Mouse (Mus musculus): ENCODE measurements at regions not wholly inside any gene's neighbourhood (a gene's known extent, or its start where the extent isn't known, plus 50 kb on each side); places are given as distances from the start of the nearest gene placed in this dataset.

DNA sequence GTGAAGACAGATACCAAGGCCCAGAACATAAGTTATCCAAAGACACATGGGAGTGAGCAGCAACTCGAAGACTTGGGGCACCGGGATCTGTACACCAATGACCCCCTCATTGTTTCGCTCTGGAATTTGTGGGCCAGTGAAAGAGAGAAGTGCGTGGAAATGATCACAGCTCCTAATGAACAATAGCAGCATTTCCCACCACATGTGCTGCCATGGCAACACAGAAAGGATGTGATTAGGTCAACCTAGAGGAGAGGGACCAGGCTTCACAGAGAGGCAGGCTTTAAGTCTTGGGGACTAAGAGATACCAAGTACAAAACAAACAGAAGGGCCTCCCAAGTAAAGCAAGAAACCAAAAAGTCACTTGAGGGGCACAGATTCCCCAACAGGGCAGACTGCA, 339.3 kb upstream of the Kazn start:
- H3K27ac ChIP-seq (ENCODE audit: insufficient read depth, low read length), result no peak overlapping the region
- no peak overlapping the region for H3K4me3 ChIP-seq (ENCODE audit: low read depth, low read length)
- TF ChIP-seq EP300 (IDR thresholded peaks at IDR 0.05; ENCODE audit: insufficient read depth, low read depth, low read length), result no peak
- no peak for TF ChIP-seq CTCF (IDR thresholded peaks at IDR 0.05; ENCODE audit: low read depth, low read length)
- TF ChIP-seq POLR2A (IDR thresholded peaks at IDR 0.05; ENCODE audit: insufficient read depth, low read length), result no peak
- no peaks in the 10 kb centered on the region for H3K27me3 ChIP-seq (ENCODE audit: control insufficient read depth, insufficient read depth, low read length, poor library complexity, severe bottlenecking)
- no peak overlapping the region for H3K9ac ChIP-seq (ENCODE audit: low read depth, poor library complexity, severe bottlenecking)
- H3K36me3 ChIP-seq (ENCODE audit: control insufficient read depth, insufficient read depth, low read length, poor library complexity, severe bottlenecking), result no peaks in the 10 kb centered on the region
- H3K4me1 ChIP-seq (ENCODE audit: control insufficient read depth, insufficient read depth, low read length), result no peaks in the 10 kb centered on the region
- H3K9me3 ChIP-seq (replicated peaks; ENCODE audit: control insufficient read depth, insufficient read depth, low read length, poor library complexity, severe bottlenecking), result no peaks in the 10 kb centered on the region

DNA sequence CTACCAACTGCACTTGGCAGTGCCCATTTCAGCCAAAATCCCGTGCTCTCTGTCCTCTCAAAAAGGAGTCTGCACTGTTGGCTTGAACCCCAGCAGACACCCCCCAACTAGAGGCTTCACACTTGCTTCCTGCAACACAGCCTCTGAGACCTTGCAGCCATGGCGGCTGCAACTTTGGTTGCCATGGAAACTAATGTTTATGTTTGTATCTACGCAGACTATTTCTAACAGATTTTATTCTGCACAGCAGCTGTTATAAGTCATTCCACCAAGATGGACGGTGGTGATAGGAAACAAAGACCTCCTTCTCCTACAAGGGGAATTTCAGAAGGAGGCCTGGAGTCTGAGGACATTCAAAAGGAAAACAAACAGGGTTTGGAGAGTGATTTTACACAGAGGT, 338.3 kb upstream of the Kazn start:
- Histone ChIP-seq H3K4me1 (ENCODE audit: control insufficient read depth, insufficient read depth, low read length) (no peaks in the 10 kb centered on the region), H3K36me3 (ENCODE audit: control insufficient read depth, insufficient read depth, low read length, poor library complexity, severe bottlenecking) (no peaks in the 10 kb centered on the region), H3K4me3 (ENCODE audit: low read depth, low read length) (no peak overlapping the region), H3K9ac (ENCODE audit: low read depth, poor library complexity, severe bottlenecking) (no peak overlapping the region), H3K27me3 (ENCODE audit: control insufficient read depth, insufficient read depth, low read length, poor library complexity, severe bottlenecking) (no peaks in the 10 kb centered on the region), H3K9me3 (replicated peaks; ENCODE audit: control insufficient read depth, insufficient read depth, low read length, poor library complexity, severe bottlenecking) (no peaks in the 10 kb centered on the region), H3K27ac (ENCODE audit: insufficient read depth, low read length) (no peak overlapping the region)
- no peak for TF ChIP-seq POLR2A (IDR thresholded peaks at IDR 0.05; ENCODE audit: insufficient read depth, low read length)
- TF ChIP-seq CTCF (IDR thresholded peaks at IDR 0.05; ENCODE audit: low read depth, low read length), result no peak
- TF ChIP-seq EP300 (IDR thresholded peaks at IDR 0.05; ENCODE audit: insufficient read depth, low read depth, low read length), result no peak

DNA sequence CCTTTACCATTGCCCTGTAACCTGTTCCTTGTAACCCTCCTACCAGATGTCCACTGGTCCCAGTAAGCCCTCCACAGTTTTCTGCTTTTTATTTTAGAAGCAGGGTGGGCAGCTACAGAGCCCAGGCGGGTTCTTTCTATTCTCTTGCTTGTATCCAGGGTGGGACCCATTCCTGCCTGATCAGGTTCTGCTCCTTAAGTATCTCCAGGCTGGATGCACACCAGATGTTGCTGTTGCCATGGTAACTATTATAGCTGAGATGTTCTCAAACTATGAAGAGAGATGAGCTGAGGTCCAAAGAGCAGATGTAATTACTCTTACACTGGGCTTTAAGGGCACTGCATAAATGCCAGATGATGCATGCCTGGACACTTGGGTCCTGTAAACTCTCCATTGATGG, 335.3 kb upstream of the Kazn start:
- no peaks in the 10 kb centered on the region for H3K36me3 ChIP-seq (ENCODE audit: control insufficient read depth, insufficient read depth, low read length, poor library complexity, severe bottlenecking)

DNA sequence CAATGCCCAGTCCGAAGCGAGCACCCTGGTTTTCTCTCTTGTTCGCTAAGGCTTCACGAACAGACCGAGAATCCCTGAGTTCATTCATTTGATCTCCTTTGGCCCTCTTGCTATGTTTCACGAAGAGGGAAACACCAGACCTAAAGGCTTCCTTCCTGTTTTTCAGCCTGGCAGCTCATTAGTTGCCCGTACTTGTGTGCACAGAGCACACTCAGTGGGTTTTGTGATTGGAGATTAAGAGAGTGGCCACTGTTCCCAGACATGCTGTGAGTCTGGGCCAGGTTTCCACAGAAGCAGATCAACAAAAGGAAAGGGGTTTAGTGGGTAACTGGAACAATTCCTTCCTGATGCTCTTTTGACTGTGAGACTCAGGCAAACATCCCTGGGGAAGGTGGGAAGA, 331.5 kb upstream of the Kazn start:
- Histone ChIP-seq H3K4me1 (ENCODE audit: control insufficient read depth, insufficient read depth, low read length) (no peaks in the 10 kb centered on the region), H3K9ac (ENCODE audit: low read depth, poor library complexity, severe bottlenecking) (no peak overlapping the region), H3K4me3 (ENCODE audit: low read depth, low read length) (no peak overlapping the region), H3K36me3 (ENCODE audit: control insufficient read depth, insufficient read depth, low read length, poor library complexity, severe bottlenecking) (no peaks in the 10 kb centered on the region), H3K27me3 (ENCODE audit: control insufficient read depth, insufficient read depth, low read length, poor library complexity, severe bottlenecking) (no peaks in the 10 kb centered on the region), H3K9me3 (replicated peaks; ENCODE audit: control insufficient read depth, insufficient read depth, low read length, poor library complexity, severe bottlenecking) (no peaks in the 10 kb centered on the region), H3K27ac (ENCODE audit: insufficient read depth, low read length) (no peak overlapping the region)
- no peak for TF ChIP-seq EP300 (IDR thresholded peaks at IDR 0.05; ENCODE audit: insufficient read depth, low read depth, low read length)
- no peak for TF ChIP-seq POLR2A (IDR thresholded peaks at IDR 0.05; ENCODE audit: insufficient read depth, low read length)
- no peak for TF ChIP-seq CTCF (IDR thresholded peaks at IDR 0.05; ENCODE audit: low read depth, low read length)

More for the DNA sequence above, 335.3 kb upstream of the Kazn start:
- H3K9ac ChIP-seq (ENCODE audit: low read depth, poor library complexity, severe bottlenecking), result no peak overlapping the region
- no peaks in the 10 kb centered on the region for H3K4me1 ChIP-seq (ENCODE audit: control insufficient read depth, insufficient read depth, low read length)
- H3K9me3 ChIP-seq (replicated peaks; ENCODE audit: control insufficient read depth, insufficient read depth, low read length, poor library complexity, severe bottlenecking), result no peaks in the 10 kb centered on the region
- no peak overlapping the region for H3K4me3 ChIP-seq (ENCODE audit: low read depth, low read length)
- TF ChIP-seq POLR2A (IDR thresholded peaks at IDR 0.05; ENCODE audit: insufficient read depth, low read length) (no peak), EP300 (IDR thresholded peaks at IDR 0.05; ENCODE audit: insufficient read depth, low read depth, low read length) (no peak), CTCF (IDR thresholded peaks at IDR 0.05; ENCODE audit: low read depth, low read length) (no peak)
- H3K27me3 ChIP-seq (ENCODE audit: control insufficient read depth, insufficient read depth, low read length, poor library complexity, severe bottlenecking), result no peaks in the 10 kb centered on the region
- H3K27ac ChIP-seq (ENCODE audit: insufficient read depth, low read length), result no peak overlapping the region

DNA sequence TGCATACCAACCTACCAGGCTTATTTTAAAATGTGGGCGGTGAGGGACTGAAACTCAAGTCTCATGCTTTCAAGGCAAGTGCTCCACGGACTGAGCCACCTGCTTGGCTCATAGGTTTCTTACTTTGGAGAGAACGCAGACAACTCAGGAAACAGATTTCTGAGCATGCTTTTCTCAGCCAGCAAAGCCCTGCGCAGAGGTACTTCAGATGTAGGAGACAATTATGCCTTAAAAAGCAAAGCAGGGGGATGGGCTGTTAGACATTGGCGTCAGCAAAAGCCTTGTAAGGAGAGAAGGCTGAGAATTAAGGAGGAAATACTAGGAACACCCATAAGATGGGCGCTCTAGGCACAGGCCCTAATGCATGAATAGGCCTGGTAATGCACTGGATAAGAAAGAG, 329.4 kb upstream of the Kazn start:
- no peaks in the 10 kb centered on the region for H3K27me3 ChIP-seq (ENCODE audit: control insufficient read depth, insufficient read depth, low read length, poor library complexity, severe bottlenecking)
- H3K9ac ChIP-seq (ENCODE audit: low read depth, poor library complexity, severe bottlenecking), result no peak overlapping the region
- H3K4me3 ChIP-seq (ENCODE audit: low read depth, low read length), result no peak overlapping the region
- TF ChIP-seq CTCF (IDR thresholded peaks at IDR 0.05; ENCODE audit: low read depth, low read length) (no peak), POLR2A (IDR thresholded peaks at IDR 0.05; ENCODE audit: insufficient read depth, low read length) (no peak), EP300 (IDR thresholded peaks at IDR 0.05; ENCODE audit: insufficient read depth, low read depth, low read length) (no peak)
- H3K36me3 ChIP-seq (ENCODE audit: control insufficient read depth, insufficient read depth, low read length, poor library complexity, severe bottlenecking), result no peaks in the 10 kb centered on the region
- H3K4me1 ChIP-seq (ENCODE audit: control insufficient read depth, insufficient read depth, low read length), result no peaks in the 10 kb centered on the region
- H3K9me3 ChIP-seq (replicated peaks; ENCODE audit: control insufficient read depth, insufficient read depth, low read length, poor library complexity, severe bottlenecking), result no peaks in the 10 kb centered on the region
- no peak overlapping the region for H3K27ac ChIP-seq (ENCODE audit: insufficient read depth, low read length)

DNA sequence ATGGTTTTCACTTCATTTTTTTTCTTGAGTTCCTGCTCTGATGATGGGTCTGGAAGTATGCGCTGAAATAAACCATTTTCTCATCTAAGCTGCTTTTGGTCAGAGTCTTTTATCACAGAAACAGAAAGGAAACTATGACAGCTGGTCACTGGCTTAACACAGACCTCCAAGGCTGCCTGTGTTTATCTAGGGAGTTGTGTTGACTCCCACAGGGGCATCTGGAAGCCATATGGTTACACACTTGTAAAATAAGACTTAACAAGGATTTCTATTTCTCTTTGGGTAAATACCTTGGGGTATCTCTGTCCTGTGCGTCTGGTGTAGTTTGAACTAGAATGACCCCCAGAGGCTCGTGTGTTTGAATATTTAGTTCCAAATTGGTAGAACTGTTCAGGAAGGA, 315.5 kb upstream of the Kazn start:
- no peak overlapping the region for H3K9ac ChIP-seq (ENCODE audit: low read depth, poor library complexity, severe bottlenecking)
- TF ChIP-seq EP300 (IDR thresholded peaks at IDR 0.05; ENCODE audit: insufficient read depth, low read depth, low read length) (no peak), CTCF (IDR thresholded peaks at IDR 0.05; ENCODE audit: low read depth, low read length) (no peak), POLR2A (IDR thresholded peaks at IDR 0.05; ENCODE audit: insufficient read depth, low read length) (no peak)
- no peak overlapping the region for H3K27ac ChIP-seq (ENCODE audit: insufficient read depth, low read length)
- H3K27me3 ChIP-seq (ENCODE audit: control insufficient read depth, insufficient read depth, low read length, poor library complexity, severe bottlenecking), result no peaks in the 10 kb centered on the region
- H3K4me1 ChIP-seq (ENCODE audit: control insufficient read depth, insufficient read depth, low read length), result no peaks in the 10 kb centered on the region
- H3K9me3 ChIP-seq (replicated peaks; ENCODE audit: control insufficient read depth, insufficient read depth, low read length, poor library complexity, severe bottlenecking), result no peaks in the 10 kb centered on the region
- H3K4me3 ChIP-seq (ENCODE audit: low read depth, low read length), result no peak overlapping the region
- H3K36me3 ChIP-seq (ENCODE audit: control insufficient read depth, insufficient read depth, low read length, poor library complexity, severe bottlenecking), result no peaks in the 10 kb centered on the region
